Mouse (Mus musculus) liver, embryonic 18 days (tissue): ENCODE results near the gene Trim7. TPM values are rescaled to one million over a fixed set of nuclear protein-coding genes. Genes with fewer than 3 reads are reported as not detected.

ENCODE experiments used
- polyA plus RNA-seq: library from polyadenylated mRNA; depleted of rRNA; stranded (reverse); fragments of >200 nt; gene quantifications from 2 replicates; pipeline ENCODE4 v1.2.3, GENCODE M21; 2012; rRNA removed

Gene Trim7
- polyA plus RNA-seq, result 0.88 and 0.94 TPM in 2 replicates

GRCm38 (mm10) chr11:48825979-48826751 is at the start of gene Trim7, which contains the start of gene Gm12184:
Gene Trim7, plus strand, starts transcription at chr11:48826140.
Gene Gm12184, minus strand, starts transcription at chr11:48826655.

GRCm38 (mm10) chr11:48799921-48800701 is 25.8 kb upstream of the Trim7 start, which contains the start of gene Rack1:
Gene Rack1, plus strand, starts transcription at chr11:48800332.

GRCm38 (mm10) chr11:48816800-48817665 is 8.9 kb upstream of the Trim7 start, which contains the start of gene Trim41:
Gene Trim41, minus strand, starts transcription at chr11:48817353.

GRCm38 (mm10) chr11:48871201-48871772 is 45.3 kb downstream of the Trim7 start, which contains the start of gene Irgm1:
Gene Irgm1, minus strand, starts transcription at chr11:48871683.

Other genes starting within 250 kb of the Trim7 start
- 1,065 and 1,125 TPM in 2 replicates for gene Rack1, start 25.8 kb upstream of the Trim7 start, polyA plus RNA-seq
- 9.0 and 11.4 TPM in 2 replicates for gene Trim41, start 8.8 kb upstream of the Trim7 start, polyA plus RNA-seq
- gene Gm12184, start 515 bp downstream of the Trim7 start, polyA plus RNA-seq, result 7.7 and 8.0 TPM in 2 replicates
- 35.4 and 48.5 TPM in 2 replicates for gene Irgm1, start 45.5 kb downstream of the Trim7 start, polyA plus RNA-seq
- 0.96 and 0.99 TPM in 2 replicates for gene Gm5431, start 76.1 kb downstream of the Trim7 start, polyA plus RNA-seq
- gene Psme2b, start 120.0 kb downstream of the Trim7 start, polyA plus RNA-seq, result 2.2 and 2.8 TPM in 2 replicates
- 0.42 TPM in 2 replicates for gene Olfr56, start 152.7 kb downstream of the Trim7 start, polyA plus RNA-seq
- gene 9930111J21Rik1, start 153.3 kb downstream of the Trim7 start, polyA plus RNA-seq, result 0.67 and 0.99 TPM in 2 replicates
- gene Gm12185, start 166.1 kb downstream of the Trim7 start, polyA plus RNA-seq, result 0.16 and 0.17 TPM in 2 replicates
- gene Tgtp1, start 168.0 kb downstream of the Trim7 start, polyA plus RNA-seq, result 9.5 and 11.9 TPM in 2 replicates
- 1.9 TPM in 2 replicates for gene 9930111J21Rik2, start 225.1 kb downstream of the Trim7 start, polyA plus RNA-seq
- gene Tgtp2, start 238.1 kb downstream of the Trim7 start, polyA plus RNA-seq, result 1.8 and 5.0 TPM in 2 replicates